Mouse (Mus musculus): ENCODE measurements at regions not wholly inside any gene's neighbourhood (a gene's known extent, or its start where the extent isn't known, plus 50 kb on each side); places are given as distances from the start of the nearest gene placed in this dataset.

- no peak for DNase-seq (ENCODE audit: low spot score in 2 of 2)
Measured at GRCm38 (mm10) chr12:77135661-77136060, 102.3 kb upstream of the Fut8 start.

GRCm38 (mm10) chr12:77135067-77135466 is 102.9 kb upstream of the Fut8 start:
- DNase-seq (ENCODE audit: low spot score in 2 of 2) = no peak

DNA sequence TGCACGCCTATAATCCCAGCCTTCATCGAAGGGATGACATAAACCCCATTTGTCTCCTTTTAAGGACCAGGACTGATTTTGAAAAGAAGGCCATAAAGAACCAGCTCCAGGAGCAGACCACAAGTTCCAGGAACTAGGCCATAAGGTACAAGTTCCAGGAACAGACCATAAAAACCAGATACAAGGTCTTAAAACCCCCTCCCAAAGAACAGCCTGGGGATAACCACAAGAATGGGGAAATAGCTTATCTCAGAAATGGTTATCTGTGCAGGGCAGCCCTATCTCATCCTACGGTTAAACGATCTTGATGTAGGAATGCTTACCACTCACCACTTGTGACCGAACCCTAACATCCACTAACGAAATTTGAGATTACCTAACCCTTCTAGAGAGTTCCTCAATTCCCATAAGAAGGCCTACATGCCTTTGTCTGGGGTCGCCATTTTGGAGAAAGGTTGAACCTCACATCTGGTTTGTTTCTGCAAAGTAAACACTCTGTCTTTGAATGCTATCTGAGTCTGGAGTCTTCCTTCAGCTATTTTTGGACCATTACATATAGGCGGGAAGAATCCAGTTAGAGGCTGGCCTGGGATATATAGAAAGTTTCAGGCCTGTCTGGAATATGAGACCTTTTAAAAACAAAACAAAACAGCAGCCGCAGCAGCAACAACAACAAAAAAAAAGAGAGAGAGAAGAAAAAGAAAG is 103.5 kb upstream of the Fut8 start:
- no peak for DNase-seq (ENCODE audit: low spot score in 2 of 2)

DNA sequence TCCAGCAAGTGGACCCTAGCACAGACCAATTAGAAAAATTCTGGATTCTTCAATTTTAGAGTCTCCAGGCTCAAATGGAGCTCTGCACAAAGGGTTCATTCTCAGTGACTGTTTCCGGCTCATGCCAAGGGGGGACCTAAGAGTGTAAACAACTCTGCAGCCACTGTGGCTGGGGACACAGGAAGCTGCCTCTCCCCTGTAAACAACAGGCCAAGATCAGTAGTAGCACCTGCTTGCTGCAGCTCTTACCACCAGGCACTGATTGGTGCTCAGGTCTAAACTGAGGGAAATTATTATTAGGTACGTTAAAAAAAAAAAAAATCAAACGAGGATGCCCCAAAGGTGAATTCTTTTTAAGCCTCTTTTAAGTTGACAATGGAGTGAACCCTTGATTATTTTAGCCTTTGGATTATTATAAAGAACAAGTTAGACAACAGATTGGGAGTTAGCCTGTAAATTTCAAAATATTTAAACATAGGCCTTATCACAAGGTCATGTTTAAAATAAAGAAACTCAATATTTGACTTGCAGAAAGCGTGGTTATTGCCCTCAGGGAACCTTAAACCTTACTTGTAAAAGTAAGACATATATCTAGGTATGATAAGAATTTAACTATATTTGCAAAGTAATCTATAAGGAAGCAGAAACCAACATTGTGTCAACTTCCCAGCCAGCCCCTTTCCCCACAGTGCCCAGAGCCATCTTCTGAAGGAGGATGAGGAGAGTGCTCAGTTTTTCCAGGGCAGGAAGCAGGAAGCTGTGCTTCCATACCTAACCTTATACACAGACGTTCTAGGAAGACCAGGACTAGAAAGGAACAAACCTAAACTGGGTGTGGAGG is 104.2 kb upstream of the Fut8 start:
- DNase-seq (ENCODE audit: low spot score in 2 of 2) = no peak

- no peak for DNase-seq (ENCODE audit: low spot score in 2 of 2)
Measured at GRCm38 (mm10) chr12:77131328-77131727, 106.6 kb upstream of the Fut8 start.

DNA sequence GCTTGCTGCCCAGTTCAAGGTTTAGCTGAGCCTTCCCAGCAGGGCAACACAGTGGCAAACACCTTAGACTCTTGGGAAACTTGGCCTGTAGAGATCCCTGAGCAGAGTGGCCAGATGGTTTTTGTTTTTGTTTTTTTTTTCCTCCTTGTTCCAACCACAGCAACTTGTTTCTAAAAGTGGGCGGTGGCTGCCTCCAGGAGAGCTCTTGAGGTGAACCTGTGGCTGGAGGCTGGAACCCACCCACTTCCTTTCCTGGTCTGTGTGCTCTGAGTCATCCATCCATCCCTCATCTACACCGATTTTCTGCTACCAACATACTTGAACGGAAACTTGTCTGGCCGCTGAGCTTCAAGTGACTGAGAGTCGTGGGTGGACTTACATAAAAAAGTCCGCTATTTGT is 107.4 kb upstream of the Fut8 start:
- DNase-seq (ENCODE audit: low spot score in 2 of 2) = peak in 1 of 2 experiments; percentile 8

- no peak for DNase-seq (ENCODE audit: low spot score in 2 of 2)
Measured at GRCm38 (mm10) chr12:77124267-77124666, 113.7 kb upstream of the Fut8 start.

- DNase-seq (ENCODE audit: low spot score in 2 of 2) = no peak
Measured at GRCm38 (mm10) chr12:77113516-77113915, 124.4 kb upstream of the Fut8 start.

DNA sequence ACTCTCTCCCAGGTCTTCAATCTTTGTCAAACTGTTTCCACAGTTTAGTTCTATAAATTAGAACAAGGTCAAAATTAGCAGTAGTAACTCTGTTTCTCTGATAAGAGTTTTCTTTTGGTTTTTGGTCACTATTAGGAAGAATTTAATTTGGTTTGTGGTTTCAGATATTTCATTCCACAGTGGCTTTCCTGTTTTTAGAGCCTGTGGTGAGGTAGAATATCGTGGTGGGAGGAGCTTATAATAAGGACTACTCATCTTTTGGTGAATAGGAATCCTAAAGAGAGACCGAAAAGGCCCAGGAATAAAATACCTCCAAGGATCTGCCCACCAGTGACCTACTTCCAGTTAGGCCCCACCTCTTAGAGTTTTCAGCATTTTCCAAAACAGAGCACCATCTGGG is 125.8 kb upstream of the Fut8 start:
- DNase-seq (ENCODE audit: low spot score in 2 of 2) = no peak

DNA sequence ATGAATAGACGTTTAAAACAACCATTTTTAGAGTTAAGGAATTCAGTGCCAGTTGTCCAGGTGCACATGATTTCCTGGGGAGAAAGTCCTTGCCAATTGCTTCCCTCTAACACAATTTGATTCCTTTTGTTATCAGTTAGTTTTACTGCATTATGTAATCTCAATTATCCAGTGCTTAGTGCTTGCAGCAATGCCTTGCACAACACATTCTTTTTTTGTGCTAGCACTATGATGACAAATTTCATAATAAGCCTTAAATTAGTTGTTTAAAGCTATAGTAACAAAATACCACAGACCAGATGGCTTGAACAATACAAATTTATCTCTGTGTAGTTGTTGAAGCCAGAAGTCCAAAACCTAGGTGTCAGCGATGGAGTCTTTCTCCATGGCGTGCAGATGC is 130.7 kb upstream of the Fut8 start:
- no peak for DNase-seq (ENCODE audit: low spot score in 2 of 2)

DNA sequence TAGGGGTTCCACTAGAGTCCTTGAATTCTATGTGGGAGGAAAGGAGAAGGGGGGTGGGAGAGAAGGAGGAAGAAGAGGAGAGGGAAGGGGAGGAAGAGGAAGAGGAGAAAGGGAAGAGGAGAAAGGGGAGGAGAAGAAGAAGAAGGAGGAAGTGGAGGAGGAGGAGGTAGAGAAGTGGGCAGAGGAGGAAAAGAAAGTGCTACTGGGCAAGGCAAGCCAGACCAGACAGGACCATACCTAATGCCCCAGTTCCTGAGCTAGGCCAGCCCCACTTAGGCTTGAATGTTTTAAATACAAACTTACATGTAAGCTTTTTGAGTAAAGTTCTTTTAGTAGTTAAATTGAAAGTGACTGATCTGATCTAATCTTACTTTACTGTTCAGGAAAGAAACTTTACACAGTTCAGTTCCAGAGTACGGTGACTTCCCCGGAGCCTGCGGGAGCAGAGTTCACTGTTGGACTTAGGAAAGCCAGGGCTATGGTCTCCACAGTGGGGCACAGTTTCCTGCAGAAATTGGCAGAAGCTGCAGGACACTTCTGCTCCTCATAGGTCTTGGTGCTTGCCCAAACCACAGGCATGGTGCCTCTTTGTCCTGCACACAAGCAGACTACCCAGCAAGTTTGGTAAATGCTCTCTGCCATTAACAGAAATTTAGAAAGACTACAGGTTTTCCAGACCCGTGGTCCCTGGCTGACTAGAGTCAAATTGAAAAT is 131.9 kb upstream of the Fut8 start:
- no peak for DNase-seq (ENCODE audit: low spot score in 2 of 2)

GRCm38 (mm10) chr12:77100482-77100881 is 137.4 kb upstream of the Fut8 start:
- no peak for DNase-seq (ENCODE audit: low spot score in 2 of 2)

DNA sequence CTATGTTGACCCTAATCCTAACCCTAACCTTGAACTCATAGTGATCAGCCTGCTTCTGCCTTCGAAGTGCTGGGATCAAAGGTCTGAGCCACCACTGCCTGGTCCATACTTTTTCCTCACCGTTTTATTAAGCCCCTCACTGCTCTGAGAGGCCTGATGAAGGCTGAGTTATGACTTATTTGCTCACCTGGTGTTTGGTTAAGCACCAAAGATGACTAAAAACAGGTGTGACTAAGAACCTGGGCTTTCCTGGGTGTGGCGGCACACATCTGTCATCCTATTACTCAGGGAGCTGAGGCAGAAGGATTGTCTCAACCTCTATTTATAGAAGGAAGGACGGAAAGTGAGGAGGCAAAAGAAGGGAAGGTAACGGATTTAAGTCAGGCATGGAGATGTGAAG is 137.5 kb upstream of the Max start:
- no peak for DNase-seq (ENCODE audit: low spot score in 2 of 2)

DNA sequence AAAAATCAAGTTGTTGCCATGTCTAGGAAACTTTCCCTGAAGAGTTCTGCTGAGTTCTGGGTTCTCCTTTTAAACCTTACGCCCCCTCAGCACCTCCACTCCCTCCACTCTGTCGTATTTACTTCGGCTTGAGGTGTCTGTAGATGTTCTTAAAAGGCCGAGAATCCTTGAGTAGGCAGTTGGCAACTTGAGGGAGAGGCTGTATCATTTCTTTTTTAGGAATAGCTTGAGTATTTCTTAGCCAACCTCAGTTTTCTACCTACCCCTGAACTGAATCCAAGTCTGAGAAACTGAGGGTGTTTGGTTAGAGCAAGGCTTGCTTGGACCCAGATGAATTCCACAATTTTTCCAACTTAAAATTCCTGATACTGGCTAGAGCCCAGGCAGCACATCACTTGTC is 136.8 kb upstream of the Max start:
- DNase-seq (ENCODE audit: low spot score in 2 of 2) = peak; percentile 39 to 62

DNA sequence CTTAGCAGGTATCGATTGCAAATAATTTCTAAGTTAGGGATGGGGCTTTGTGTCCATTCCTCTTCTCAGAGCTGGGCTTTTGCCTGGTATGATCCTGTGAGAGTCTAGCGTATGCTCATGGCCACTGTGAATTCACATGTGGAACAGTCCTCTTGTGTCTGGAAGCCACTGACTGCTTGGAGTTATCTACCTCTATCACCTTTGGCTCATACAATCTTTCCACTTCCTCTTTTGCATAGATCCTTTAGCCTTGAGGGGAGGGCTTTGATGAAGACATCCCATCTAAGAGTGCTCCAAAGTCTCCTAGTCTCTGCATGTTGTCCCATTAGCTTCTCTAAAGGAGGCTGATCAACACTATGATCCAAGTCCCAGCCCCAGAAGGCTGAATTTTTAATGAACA is 135.8 kb upstream of the Max start:
- DNase-seq (ENCODE audit: low spot score in 2 of 2) = no peak

DNA sequence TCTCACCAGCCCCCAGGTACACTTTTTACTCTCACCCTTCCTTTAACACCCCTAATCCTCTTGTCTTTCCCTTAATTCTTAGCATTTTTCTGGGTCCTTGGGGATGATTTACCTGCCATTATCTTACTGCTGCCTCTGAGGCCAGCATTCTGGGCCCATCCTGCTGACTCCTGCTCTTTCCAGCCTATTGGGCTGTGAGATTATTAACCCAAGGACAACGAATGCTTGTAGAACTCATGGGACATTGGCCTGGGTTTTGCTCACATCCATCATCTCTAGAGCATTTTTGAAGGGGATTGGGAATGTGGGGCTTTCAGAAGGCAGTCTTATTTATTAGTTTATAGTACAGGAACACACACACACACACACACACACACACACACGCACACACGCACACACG is 134.5 kb upstream of the Max start:
- no peak for DNase-seq (ENCODE audit: low spot score in 2 of 2)

DNA sequence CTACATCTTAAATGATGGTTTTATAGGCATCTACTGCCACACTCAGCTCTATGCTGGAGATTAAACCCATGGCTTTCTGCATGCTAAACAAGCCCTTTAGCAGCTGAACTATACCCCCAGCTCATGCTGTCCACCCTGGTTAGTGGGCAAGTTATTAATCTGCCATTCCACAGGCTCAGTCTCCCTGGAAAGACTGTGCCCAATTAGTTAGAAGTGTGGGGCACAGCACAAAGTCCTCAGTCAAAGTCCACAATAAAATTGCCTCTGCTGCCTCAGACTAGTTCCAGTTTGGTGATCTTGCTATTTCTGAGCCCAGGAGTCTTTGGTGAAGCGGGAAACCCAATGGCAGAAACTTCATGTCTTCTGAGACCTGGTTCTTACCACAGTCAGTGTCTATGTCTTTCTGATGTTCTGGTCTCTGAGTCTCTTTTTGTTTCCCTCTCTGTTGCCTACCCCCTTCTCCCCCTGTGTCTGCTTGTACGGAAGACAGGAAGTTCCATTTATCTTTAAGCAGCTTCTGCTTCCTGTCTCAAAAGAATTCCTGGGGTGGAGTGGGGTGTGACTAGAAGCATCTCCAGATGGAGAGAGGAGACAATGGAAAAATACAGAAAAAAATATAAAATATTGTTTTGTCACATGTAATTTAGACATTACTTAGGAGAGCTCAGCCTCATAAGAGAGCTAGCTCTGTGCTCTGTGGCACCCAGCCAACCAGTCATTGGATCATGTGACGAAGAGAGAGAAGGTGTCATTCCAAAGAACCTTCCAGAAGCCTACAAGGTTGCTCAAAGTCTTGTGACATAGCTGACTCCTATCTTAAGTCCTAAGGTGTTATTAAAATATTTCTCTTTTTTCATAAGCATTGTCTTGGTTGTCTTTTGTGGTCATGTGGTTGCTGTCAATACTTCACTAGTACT is 133.3 kb upstream of the Max start:
- DNase-seq (ENCODE audit: low spot score in 2 of 2) = no peak

- DNase-seq (ENCODE audit: low spot score in 2 of 2) = no peak
Measured at GRCm38 (mm10) chr12:77094168-77094567, 132.2 kb upstream of the Max start.

- peak in 1 of 2 experiments; percentile 8 for DNase-seq (ENCODE audit: low spot score in 2 of 2)
Measured at GRCm38 (mm10) chr12:77092741-77093140, 130.7 kb upstream of the Max start.

DNA sequence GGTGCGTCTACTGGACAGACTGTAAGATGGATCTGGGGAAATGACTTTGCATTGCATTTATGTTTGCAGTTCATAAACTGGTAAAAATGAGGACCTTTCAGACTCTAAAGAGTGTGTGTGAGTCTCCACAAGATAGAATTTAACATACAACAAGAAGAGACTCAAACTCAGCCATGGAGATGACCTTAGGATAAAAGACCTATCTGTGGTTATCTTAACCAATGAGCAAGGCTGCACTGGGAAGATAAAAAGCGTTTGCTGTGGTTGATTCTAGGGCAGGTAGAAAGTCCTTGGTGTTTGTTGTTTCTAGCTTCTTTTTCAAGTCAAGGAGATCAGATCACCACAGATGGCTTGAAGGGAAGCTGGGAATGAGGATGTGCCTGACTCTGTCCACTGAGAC is 130.1 kb upstream of the Max start:
- DNase-seq (ENCODE audit: low spot score in 2 of 2) = no peak

GRCm38 (mm10) chr12:77091700-77092099 is 129.7 kb upstream of the Max start:
- no peak for DNase-seq (ENCODE audit: low spot score in 2 of 2)

DNA sequence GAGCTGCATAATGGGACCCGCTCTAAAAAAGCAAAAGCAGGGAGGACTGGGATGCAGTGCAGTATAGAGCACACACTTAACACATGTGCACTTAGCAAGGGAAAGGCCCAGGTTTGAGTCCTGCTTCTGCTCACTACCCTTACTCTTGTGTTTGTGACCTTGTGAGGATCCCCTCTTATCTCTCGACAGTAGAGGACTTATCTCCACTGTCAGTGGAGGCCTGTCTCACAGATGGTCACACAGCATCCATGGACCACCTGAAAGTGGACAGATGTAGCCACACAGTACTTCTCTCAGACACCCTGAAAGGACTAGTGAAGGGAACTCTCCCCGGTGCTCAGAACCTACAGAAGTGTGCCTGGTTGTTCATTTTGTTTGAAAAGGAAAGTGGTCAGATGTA is 128.5 kb upstream of the Max start:
- DNase-seq (ENCODE audit: low spot score in 2 of 2) = no peak

Measured in left cerebral cortex, adult 9 months (tissue).